Mouse (Mus musculus) heart, embryonic 15.5 days (tissue): ENCODE data around the gene Fut8. TPM values are rescaled to one million over a fixed set of nuclear protein-coding genes. Genes with fewer than 3 reads are reported as not detected.

Source experiments
- ATAC-seq: fragments of 200-750 bp; cut with Nextera tagmentation; replicated peaks from 2 replicates; pipeline ENCODE4 v1.8.0; 2017; ENCODE audit warnings: low read depth, moderate TSS enrichment; ENCODE audit not compliant: insufficient number of reproducible peaks, insufficient read depth, low FRiP score
- H3K27ac ChIP-seq: fragments of 300-500 bp; sonication (generic); 2 replicates; pipeline ENCODE4 v1.5.1; 2015; ENCODE audit warnings: mild to moderate bottlenecking, inconsistent platforms
- H3K27me3 ChIP-seq: fragments of 300-500 bp; sonication (generic); 2 replicates; pipeline ENCODE4 v1.6.1; 2015; ENCODE audit warnings: inconsistent platforms
- H3K36me3 ChIP-seq: fragments of 300-500 bp; sonication (generic); 2 replicates; pipeline ENCODE4 v1.6.1; 2015; ENCODE audit warnings: mild to moderate bottlenecking, inconsistent platforms
- H3K4me1 ChIP-seq: fragments of 300-500 bp; sonication (generic); replicated peaks from 2 replicates; pipeline ENCODE4 v1.6.1; 2015; ENCODE audit warnings: inconsistent platforms
- H3K4me2 ChIP-seq: fragments of 300-500 bp; sonication (generic); 2 replicates; pipeline ENCODE4 v1.6.1; 2015; ENCODE audit warnings: inconsistent platforms, mild to moderate bottlenecking, moderate library complexity
- H3K4me3 ChIP-seq: fragments of 300-500 bp; sonication (generic); 2 replicates; pipeline ENCODE4 v1.5.1; 2015; ENCODE audit warnings: mild to moderate bottlenecking, inconsistent platforms
- H3K9ac ChIP-seq: fragments of 300-500 bp; sonication (generic); 2 replicates; pipeline ENCODE4 v1.6.1; 2015; ENCODE audit warnings: mild to moderate bottlenecking, inconsistent platforms
- H3K9me3 ChIP-seq: fragments of 300-500 bp; sonication (generic); replicated peaks from 2 replicates; pipeline ENCODE4 v1.6.1; 2016; ENCODE audit warnings: inconsistent platforms
- WGBS: fragments of 180-500 bp; shearing (Covaris S2); methylation state at CpG from one replicate; pipeline ENCODE4 v1.1.7; 2015; ENCODE audit warnings: mixed read lengths; 5-methylcytosine and 5-hydroxymethylcytosine counted together
- polyA plus RNA-seq: library from polyadenylated mRNA; unstranded; fragments of >200 nt; fragmentation: Nextera tagmentation; extraction: Ambion mirVana; gene quantifications from 2 replicates; pipeline ENCODE4 v1.2.1, GENCODE M21; 2015

Fut8 gene
- polyA plus RNA-seq, 1 experiment from 2014 or later = 14.3 TPM

- Histone ChIP-seq H3K4me1 (no peaks in the 10 kb centered on the region), H3K27me3 (no peaks in the 10 kb centered on the region), H3K9me3 (no peaks in the 10 kb centered on the region), H3K9ac (no peak overlapping the region), H3K36me3 (no peaks in the 10 kb centered on the region), H3K27ac (no peak overlapping the region), H3K4me2 (no peak overlapping the region), H3K4me3 (no peak overlapping the region)
- WGBS = 86% methylated on average over 4 of the region's 4 CpGs
- ATAC-seq = no peak
Measured at GRCm38 (mm10) chr12:77224121-77224520, 13.8 kb upstream of the Fut8 start.

- no peaks in the 10 kb centered on the region for H3K36me3 ChIP-seq
- no peak overlapping the region for H3K9ac ChIP-seq
- no peak for ATAC-seq
- no peaks in the 10 kb centered on the region for H3K4me1 ChIP-seq
- no peaks in the 10 kb centered on the region for H3K27me3 ChIP-seq
- WGBS = 63% methylated on average over 4 of the region's 4 CpGs
- no peak overlapping the region for H3K4me2 ChIP-seq
- H3K4me3 ChIP-seq = no peak overlapping the region
- no peaks in the 10 kb centered on the region for H3K9me3 ChIP-seq
- H3K27ac ChIP-seq = no peak overlapping the region
Measured at GRCm38 (mm10) chr12:77224891-77225290, 13.0 kb upstream of the Fut8 start.

GRCm38 (mm10) chr12:77225727-77226126 is 12.2 kb upstream of the Fut8 start:
- Histone ChIP-seq H3K4me2 (no peak overlapping the region), H3K4me1 (no peaks in the 10 kb centered on the region), H3K9ac (no peak overlapping the region), H3K27ac (no peak overlapping the region), H3K36me3 (no peaks in the 10 kb centered on the region), H3K27me3 (no peaks in the 10 kb centered on the region), H3K4me3 (no peak overlapping the region), H3K9me3 (no peaks in the 10 kb centered on the region)
- no peak for ATAC-seq
- WGBS = 65% methylated on average over 3 of the region's 3 CpGs

- Histone ChIP-seq H3K27me3 (no peaks in the 10 kb centered on the region), H3K4me3 (no peak overlapping the region), H3K4me2 (no peak overlapping the region), H3K27ac (no peak overlapping the region), H3K9me3 (no peaks in the 10 kb centered on the region), H3K36me3 (no peaks in the 10 kb centered on the region), H3K9ac (no peak overlapping the region), H3K4me1 (peaks cover 7% of the 10 kb centered on the region)
- no peak for ATAC-seq
- 51% methylated on average over 4 of the region's 4 CpGs for WGBS
Measured at GRCm38 (mm10) chr12:77235958-77236357, 2.0 kb upstream of the Fut8 start.

GRCm38 (mm10) chr12:77238531-77239389 is 835 bp downstream of the Fut8 start:
- H3K36me3 ChIP-seq = no peaks in the 10 kb centered on the region
- under 1% methylated on average over 103 of the region's 120 CpGs for WGBS
- H3K27me3 ChIP-seq = no peaks in the 10 kb centered on the region
- peaks cover 7% of the 10 kb centered on the region for H3K4me1 ChIP-seq
- peak overlapping the region; percentile 78 for H3K9ac ChIP-seq
- peak overlapping the region; percentile 85 for H3K4me2 ChIP-seq
- no peaks in the 10 kb centered on the region for H3K9me3 ChIP-seq
- peak; percentile 98 for ATAC-seq
- peak overlapping the region; percentile 70 for H3K4me3 ChIP-seq
- H3K27ac ChIP-seq = peak overlapping the region; percentile 97

GRCm38 (mm10) chr12:77239390-77240061 is 1.6 kb downstream of the Fut8 start:
- peaks cover 7% of the 10 kb centered on the region for H3K4me1 ChIP-seq
- WGBS = 1% methylated on average over 29 of the region's 29 CpGs
- H3K27ac ChIP-seq = peak overlapping the region; percentile 97
- peak overlapping the region; percentile 85 for H3K4me2 ChIP-seq
- no peaks in the 10 kb centered on the region for H3K36me3 ChIP-seq
- H3K4me3 ChIP-seq = peak overlapping the region; percentile 70
- H3K27me3 ChIP-seq = no peaks in the 10 kb centered on the region
- peak; percentile 1; the same call in 1 of the 2 replicates for ATAC-seq
- no peaks in the 10 kb centered on the region for H3K9me3 ChIP-seq
- H3K9ac ChIP-seq = peak overlapping the region; percentile 78

- Histone ChIP-seq H3K4me1 (peaks cover 7% of the 10 kb centered on the region), H3K9me3 (no peaks in the 10 kb centered on the region), H3K9ac (no peak overlapping the region), H3K27ac (no peak overlapping the region), H3K4me2 (peak overlapping the region; percentile 36; the same call in 1 of the 2 replicates), H3K36me3 (no peaks in the 10 kb centered on the region), H3K4me3 (no peak overlapping the region), H3K27me3 (no peaks in the 10 kb centered on the region)
- WGBS = 46% methylated on average over 6 of the region's 6 CpGs
- ATAC-seq = no peak
Measured at GRCm38 (mm10) chr12:77240372-77240771, 2.4 kb downstream of the Fut8 start.

- H3K27me3 ChIP-seq = no peaks in the 10 kb centered on the region
- H3K27ac ChIP-seq = no peak overlapping the region
- H3K9me3 ChIP-seq = no peaks in the 10 kb centered on the region
- no peak overlapping the region for H3K4me2 ChIP-seq
- H3K36me3 ChIP-seq = no peaks in the 10 kb centered on the region
- no peak overlapping the region for H3K4me3 ChIP-seq
- peaks cover 7% of the 10 kb centered on the region for H3K4me1 ChIP-seq
- ATAC-seq = no peak
- no peak overlapping the region for H3K9ac ChIP-seq
- WGBS = 60% methylated on average over 1 of the region's 1 CpGs
Measured at GRCm38 (mm10) chr12:77240839-77241238, 2.9 kb downstream of the Fut8 start.

- no peak overlapping the region for H3K9ac ChIP-seq
- no peak for ATAC-seq
- H3K4me1 ChIP-seq = no peaks in the 10 kb centered on the region
- no peak overlapping the region for H3K4me3 ChIP-seq
- H3K36me3 ChIP-seq = no peaks in the 10 kb centered on the region
- no peak overlapping the region for H3K4me2 ChIP-seq
- no peak overlapping the region for H3K27ac ChIP-seq
- no peaks in the 10 kb centered on the region for H3K27me3 ChIP-seq
- no peaks in the 10 kb centered on the region for H3K9me3 ChIP-seq
Measured at GRCm38 (mm10) chr12:77262650-77263049, 24.7 kb downstream of the Fut8 start.

GRCm38 (mm10) chr12:77263816-77264215 is 25.9 kb downstream of the Fut8 start:
- H3K27ac ChIP-seq = no peak overlapping the region
- no peak overlapping the region for H3K9ac ChIP-seq
- no peak overlapping the region for H3K4me2 ChIP-seq
- 80% methylated on average over 2 of the region's 2 CpGs for WGBS
- no peaks in the 10 kb centered on the region for H3K9me3 ChIP-seq
- no peak for ATAC-seq
- H3K4me3 ChIP-seq = no peak overlapping the region
- no peaks in the 10 kb centered on the region for H3K27me3 ChIP-seq
- no peaks in the 10 kb centered on the region for H3K36me3 ChIP-seq
- H3K4me1 ChIP-seq = no peaks in the 10 kb centered on the region

GRCm38 (mm10) chr12:77270694-77271093 is 32.8 kb downstream of the Fut8 start:
- 78% methylated on average over 3 of the region's 3 CpGs for WGBS
- ATAC-seq = no peak
- H3K4me1 ChIP-seq = no peaks in the 10 kb centered on the region

More at GRCm38 (mm10) chr12:77270694-77271093, 32.8 kb downstream of the Fut8 start:
- H3K4me3 ChIP-seq = no peak overlapping the region
- H3K36me3 ChIP-seq = no peaks in the 10 kb centered on the region
- H3K27me3 ChIP-seq = no peaks in the 10 kb centered on the region
- H3K9me3 ChIP-seq = no peaks in the 10 kb centered on the region
- no peak overlapping the region for H3K9ac ChIP-seq
- H3K4me2 ChIP-seq = no peak overlapping the region
- H3K27ac ChIP-seq = no peak overlapping the region
